Mouse (Mus musculus) monocyte, adult 59 days (primary cell): ENCODE results near the gene Trip12. TPM values are rescaled to one million over a fixed set of nuclear protein-coding genes. Genes with fewer than 3 reads are reported as not detected.

Experiments used
- total RNA-seq, 2 experiments: library from RNA; stranded (reverse); gene quantifications; one replicate each; pipeline ENCODE4 v1.2.4; 2023

Gene Trip12
- total RNA-seq, result 100 to 1,000 TPM; 244 to 255 TPM

GRCm38 (mm10) chr1:84840018-84840664 lies at the start of gene Trip12:
Gene Trip12 (minus strand): TSS chr1:84840516.

GRCm38 (mm10) chr1:84839309-84840017 lies 853 bp downstream of the Trip12 start, which contains the start of gene Fbxo36:
Gene Fbxo36 (plus strand): TSS chr1:84839841.

GRCm38 (mm10) chr1:84695517-84696411 lies 144.6 kb downstream of the Trip12 start, which contains the start of gene Dner:
Gene Dner (minus strand): TSS chr1:84696221.

Other genes starting within 250 kb of the Trip12 start
- not detected for gene Dner, start 144.3 kb downstream of the Trip12 start, total RNA-seq
- gene Fbxo36, start 675 bp downstream of the Trip12 start, total RNA-seq, result under 1 TPM in 1 of 2 experiments, not detected in 1; 0.85 TPM
- gene Slc16a14, start 94.6 kb upstream of the Trip12 start, total RNA-seq, result not detected